In genomic region chr14:60209166-60209565, GRCm38 (mm10) we compare ENCODE assay signal across 33 mouse cellular contexts. TPM values are rescaled to one million over a fixed set of nuclear protein-coding genes. Genes with fewer than 3 reads are reported as not detected.
"Had no signal": no experiment of that assay in that cellular context is flagged by ENCODE, and none has a peak within 500 bp of the region (broad histone marks: within the 10 kb centered on the region; RNA-seq: fewer than 3 reads in every experiment).

No protein-coding gene starts in this region.

- DNase-seq: forebrain, postnatal 0 days; gastrocnemius, postnatal 14 days; gastrocnemius, postnatal 36 days; heart, adult 18-20 months; heart, postnatal 14 days; heart, postnatal 36 days; kidney, adult 11 months; kidney, adult 2 months; kidney, adult 9 months; kidney, postnatal 14 days; kidney, postnatal 36 days; layer of hippocampus, adult 9-11 months; layer of hippocampus, postnatal 36 days; left cerebral cortex, postnatal 4 days had no signal

- ATAC-seq: forebrain, postnatal 0 days; hindbrain, postnatal 0 days had no signal

- H3K4me2 ChIP-seq: heart, embryonic 11.5 days; heart, embryonic 13.5 days; heart, embryonic 15.5 days; hindbrain, embryonic 13.5 days; hindbrain, embryonic 15.5 days; kidney, embryonic 15.5 days; limb, embryonic 13.5 days; limb, embryonic 15.5 days had no signal

- H3K4me3 ChIP-seq: heart, embryonic 13.5 days; heart, embryonic 15.5 days; hindbrain, embryonic 13.5 days; hindbrain, embryonic 15.5 days; kidney, embryonic 15.5 days; limb, embryonic 13.5 days; limb, embryonic 15.5 days had no signal

- H3K27ac ChIP-seq: heart, embryonic 13.5 days; heart, embryonic 15.5 days; hindbrain, embryonic 13.5 days; hindbrain, embryonic 15.5 days; hindbrain, postnatal 0 days; kidney, embryonic 15.5 days; kidney, postnatal 0 days; limb, embryonic 13.5 days; limb, embryonic 15.5 days had no signal

- H3K4me1 ChIP-seq: heart, embryonic 15.5 days; hindbrain, embryonic 13.5 days; hindbrain, embryonic 15.5 days; kidney, embryonic 15.5 days; limb, embryonic 13.5 days; limb, embryonic 15.5 days had no signal

- H3K9ac ChIP-seq: forebrain, postnatal 0 days; heart, embryonic 13.5 days; heart, embryonic 15.5 days; hindbrain, embryonic 13.5 days; hindbrain, embryonic 15.5 days; kidney, embryonic 15.5 days; limb, embryonic 13.5 days; limb, embryonic 15.5 days had no signal

- H3K27me3 ChIP-seq: heart, embryonic 13.5 days; heart, embryonic 15.5 days; hindbrain, embryonic 13.5 days; hindbrain, embryonic 15.5 days; kidney, embryonic 15.5 days; limb, embryonic 13.5 days; limb, embryonic 15.5 days had no signal

- H3K36me3 ChIP-seq: heart, embryonic 13.5 days; heart, embryonic 15.5 days; hindbrain, embryonic 13.5 days; hindbrain, embryonic 15.5 days; kidney, embryonic 15.5 days; limb, embryonic 13.5 days; limb, embryonic 15.5 days had no signal

- H3K9me3 ChIP-seq: heart, embryonic 13.5 days; heart, embryonic 15.5 days; hindbrain, embryonic 13.5 days; hindbrain, embryonic 15.5 days; kidney, embryonic 15.5 days; limb, embryonic 13.5 days; limb, embryonic 15.5 days had no signal

RNA-seq across cellular contexts. Expression of gene Nupl1, which starts 42.1 kb away (rescaled TPM):
- total RNA-seq: forebrain, postnatal 0 days; gastrocnemius, adult 18-20 months; gastrocnemius, adult 8-10 months; gastrocnemius, postnatal 36 days; heart, adult 18-20 months; heart, postnatal 36 days; hematopoietic stem cell, adult 5-6 weeks; layer of hippocampus, postnatal 14 days; layer of hippocampus, postnatal 36 days; left cerebral cortex, adult 18-20 months; left cerebral cortex, postnatal 4 days; liver, adult 2 months had no signal
- polyA plus RNA-seq: forebrain, postnatal 0 days; heart, embryonic 11.5 days; heart, embryonic 13.5 days; heart, embryonic 15.5 days; hindbrain, embryonic 11.5 days; kidney, embryonic 15.5 days; kidney, postnatal 0 days; large intestine, adult 2 months; limb, embryonic 11.5 days; limb, embryonic 13.5 days; limb, embryonic 15.5 days; liver, adult 2 months had no signal
